ENCODE assay signal across 13 mouse cellular contexts in the genomic region with DNA sequence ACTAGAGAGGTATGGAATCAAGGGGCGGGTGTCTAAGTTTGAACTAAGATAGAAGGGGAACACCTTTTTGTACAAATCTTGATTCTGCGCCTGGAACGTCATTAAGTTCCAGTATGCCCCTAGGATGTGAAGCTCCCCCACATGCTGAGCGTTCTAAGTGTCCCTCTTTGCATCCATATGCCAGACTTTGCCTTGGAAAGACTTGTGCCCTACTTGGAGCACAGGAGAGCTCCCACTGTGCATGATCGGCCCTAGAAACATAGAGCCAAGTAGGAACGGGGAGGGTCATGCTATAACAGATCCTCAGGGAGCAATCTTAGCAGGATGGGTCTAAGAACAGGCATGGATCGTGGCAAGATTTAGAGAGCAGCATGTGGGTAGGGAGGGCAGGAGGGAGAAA.
DNase-seq lines count a peak whose midpoint lies in the region; ATAC-seq and TF ChIP-seq lines count a peak whose summit lies in the region.
"Had no signal": no experiment of that assay in that cellular context is flagged by ENCODE, and none has a peak within 500 bp of the region (broad histone marks: within the 10 kb centered on the region; RNA-seq: fewer than 3 reads in every experiment).

No protein-coding gene starts in this region.

- H3K4me2 ChIP-seq in heart, embryonic 11.5 days, result no peak overlapping the region
- no peak overlapping the region for H3K4me2 ChIP-seq in lung, postnatal 0 days (replicated peaks; ENCODE audit: low read depth, low read length)
- no peak overlapping the region for H3K4me2 ChIP-seq in embryonic facial prominence, embryonic 15.5 days (replicated peaks)
- H3K4me2 ChIP-seq: midbrain, embryonic 11.5 days had no signal

- no peaks in the 10 kb centered on the region for H3K9me3 ChIP-seq in heart, embryonic 11.5 days (replicated peaks; ENCODE audit: control insufficient read depth, low read length)
- no peaks in the 10 kb centered on the region for H3K9me3 ChIP-seq in lung, postnatal 0 days (ENCODE audit: low read length)
- no peaks in the 10 kb centered on the region for H3K9me3 ChIP-seq in embryonic facial prominence, embryonic 15.5 days (replicated peaks)
- H3K9me3 ChIP-seq: hindbrain, embryonic 10.5 days had no signal

- intact Hi-C loops in heart, postnatal 25 days (cut with DNase I), result no loop called here
- intact Hi-C loops in gastrocnemius, adult 2 months (cut with DNase I), result no loop called here

- no peak for ATAC-seq in heart, embryonic 11.5 days (replicated peaks; ENCODE audit: insufficient number of reproducible peaks, low FRiP score, low TSS enrichment)
- no peak for ATAC-seq in lung, postnatal 0 days
- no peak for ATAC-seq in embryonic facial prominence, embryonic 15.5 days (ENCODE audit: insufficient number of reproducible peaks, low FRiP score, low TSS enrichment, low read depth)
- ATAC-seq in erythroid progenitor cell, adult 5-6 weeks (replicated peaks; ENCODE audit: low FRiP score, poor library complexity, severe bottlenecking), result no peak
- ATAC-seq: liver, postnatal 0 days had no signal

- H3K4me3 ChIP-seq in heart, embryonic 11.5 days (ENCODE audit: low read depth, low read length), result no peak overlapping the region
- H3K4me3 ChIP-seq in lung, postnatal 0 days (ENCODE audit: low read depth, low read length), result no peak overlapping the region
- no peak overlapping the region for H3K4me3 ChIP-seq in embryonic facial prominence, embryonic 15.5 days (replicated peaks)
- no peak overlapping the region for H3K4me3 ChIP-seq in gastrocnemius, adult 2 months
- H3K4me3 ChIP-seq: hindbrain, embryonic 10.5 days had no signal

- TF ChIP-seq EP300 in lung, postnatal 0 days (IDR thresholded peaks at IDR 0.05), result no peak

- WGBS in heart, embryonic 11.5 days (ENCODE audit: insufficient replicate concordance), result 77% methylated on average over 7 of the region's 7 CpGs
- 57% methylated on average over 7 of the region's 7 CpGs for WGBS in lung, postnatal 0 days
- WGBS in embryonic facial prominence, embryonic 15.5 days, result 69% methylated on average over 7 of the region's 7 CpGs

- H3K36me3 ChIP-seq in heart, embryonic 11.5 days (ENCODE audit: control insufficient read depth, insufficient read depth, low read length), result no peaks in the 10 kb centered on the region
- no peaks in the 10 kb centered on the region for H3K36me3 ChIP-seq in lung, postnatal 0 days (ENCODE audit: insufficient read depth, low read length)
- no peaks in the 10 kb centered on the region for H3K36me3 ChIP-seq in embryonic facial prominence, embryonic 15.5 days
- H3K36me3 ChIP-seq: hindbrain, embryonic 10.5 days had no signal

- no peak for TF ChIP-seq CTCF in lung, postnatal 0 days (IDR thresholded peaks at IDR 0.05)
- TF ChIP-seq CTCF in gastrocnemius, adult 2 months (IDR thresholded peaks at IDR 0.05), result no peak

- no peaks in the 10 kb centered on the region for H3K27me3 ChIP-seq in heart, embryonic 11.5 days (ENCODE audit: control insufficient read depth, insufficient read depth, low read length)
- H3K27me3 ChIP-seq in lung, postnatal 0 days (replicated peaks; ENCODE audit: insufficient read depth, low read length), result no peaks in the 10 kb centered on the region
- no peaks in the 10 kb centered on the region for H3K27me3 ChIP-seq in embryonic facial prominence, embryonic 15.5 days

- 0 out of 2 replicates have a peak overlapping the region, but pooled peaks have one; percentile 35 for H3K27ac ChIP-seq in heart, embryonic 11.5 days (ENCODE audit: low read depth, low read length)
- H3K27ac ChIP-seq in lung, postnatal 0 days (ENCODE audit: low read length), result 0 out of 2 replicates have a peak overlapping the region, but pooled peaks have one; percentile 5
- H3K27ac ChIP-seq in embryonic facial prominence, embryonic 15.5 days (replicated peaks), result peak overlapping the region; percentile 73
- no peak overlapping the region for H3K27ac ChIP-seq in gastrocnemius, adult 2 months
- H3K27ac ChIP-seq: hindbrain, embryonic 10.5 days had no signal

- H3K4me1 ChIP-seq in heart, embryonic 11.5 days (ENCODE audit: control insufficient read depth, insufficient read depth, low read length), result peaks cover 4% of the 10 kb centered on the region; the same call in 1 of the 2 replicates
- H3K4me1 ChIP-seq in lung, postnatal 0 days (ENCODE audit: insufficient read depth, low read depth, low read length), result peaks cover 4% of the 10 kb centered on the region; the same call in 1 of the 2 replicates
- H3K4me1 ChIP-seq in embryonic facial prominence, embryonic 15.5 days, result peaks cover 22% of the 10 kb centered on the region

- H3K9ac ChIP-seq in heart, embryonic 11.5 days (ENCODE audit: low read depth, low read length), result no peak overlapping the region
- no peak overlapping the region for H3K9ac ChIP-seq in lung, postnatal 0 days (replicated peaks; ENCODE audit: low read depth)
- no peak overlapping the region for H3K9ac ChIP-seq in embryonic facial prominence, embryonic 15.5 days
- H3K9ac ChIP-seq: liver, postnatal 0 days had no signal

- DNase-seq in heart, postnatal 25 days (ENCODE audit: low spot score), result no peak
- no peak for DNase-seq in lung, postnatal 0 days (ENCODE audit: low spot score)
- DNase-seq in lung, postnatal 10 days, result no peak
- no peak for DNase-seq in urinary bladder, postnatal 10 days (ENCODE audit: low spot score)
- DNase-seq in gastrocnemius, adult 2 months, result no peak
- DNase-seq: kidney, adult 2 months; liver, postnatal 0 days; thymus, postnatal 36 days had no signal
